Mouse (Mus musculus): Measurements from ENCODE around the gene Npffr2.
A peak's percentile ranks its signal among the peaks of the same experiment; 100 is the strongest.
"Not testable (repeated sequence)": the region's sequence is repeated elsewhere in the genome, so short reads cannot be mapped to it uniquely, and the experiment has no call there.

The Npffr2 gene

GRCm38 (mm10) chr5:89526878-89527578 lies at the start of gene Npffr2:
Gene Npffr2, plus strand, starts transcription at chr5:89527429.
- DNase-seq = peak in 1 of 2 experiments; percentile 11

GRCm38 (mm10) chr5:89492560-89492959 lies 34.7 kb upstream of the Npffr2 start:
- DNase-seq = no peak

- DNase-seq = peak; percentile 21 to 64
Measured at GRCm38 (mm10) chr5:89500182-89500581, 27.0 kb upstream of the Npffr2 start.

- no peak for DNase-seq
Measured at GRCm38 (mm10) chr5:89518641-89519040, 8.6 kb upstream of the Npffr2 start.

GRCm38 (mm10) chr5:89526181-89526778 lies 949 bp upstream of the Npffr2 start:
- DNase-seq = no peak

- no peak for DNase-seq
Measured at GRCm38 (mm10) chr5:89528951-89529350, 1.7 kb downstream of the Npffr2 start.

GRCm38 (mm10) chr5:89529391-89529790 lies 2.2 kb downstream of the Npffr2 start:
- DNase-seq = no peak

GRCm38 (mm10) chr5:89536018-89536417 lies 8.8 kb downstream of the Npffr2 start:
- DNase-seq = no peak

GRCm38 (mm10) chr5:89542472-89542871 lies 15.2 kb downstream of the Npffr2 start:
- DNase-seq = no peak

GRCm38 (mm10) chr5:89543476-89543875 lies 16.2 kb downstream of the Npffr2 start:
- DNase-seq = peak; percentile 33 to 74

- not testable (repeated sequence) for DNase-seq
Measured at GRCm38 (mm10) chr5:89559118-89559517, 31.9 kb downstream of the Npffr2 start.

GRCm38 (mm10) chr5:89561381-89561780 lies 34.2 kb downstream of the Npffr2 start:
- DNase-seq = no peak

- DNase-seq = no peak
Measured at GRCm38 (mm10) chr5:89578678-89579077, 51.4 kb downstream of the Npffr2 start.

GRCm38 (mm10) chr5:89579181-89579580 lies 52.0 kb downstream of the Npffr2 start:
- no peak for DNase-seq

- no peak for DNase-seq
Measured at GRCm38 (mm10) chr5:89581143-89581542, 53.9 kb downstream of the Npffr2 start.

GRCm38 (mm10) chr5:89581742-89582366 lies 54.6 kb downstream of the Npffr2 start:
- DNase-seq = no peak

GRCm38 (mm10) chr5:89585021-89585420 lies 57.8 kb downstream of the Npffr2 start:
- DNase-seq = no peak

GRCm38 (mm10) chr5:89592301-89592700 lies 65.1 kb downstream of the Npffr2 start:
- DNase-seq = no peak

- no peak for DNase-seq
Measured at GRCm38 (mm10) chr5:89611322-89612015, 84.2 kb downstream of the Npffr2 start.

- DNase-seq = no peak
Measured at GRCm38 (mm10) chr5:89612262-89612661, 85.0 kb downstream of the Npffr2 start.

- no peak for DNase-seq
Measured at GRCm38 (mm10) chr5:89631599-89631998, 104.4 kb downstream of the Npffr2 start.
